Mouse (Mus musculus) midbrain, embryonic 16.5 days (tissue): Measurements from ENCODE around the gene Prrt1. TPM values are rescaled to one million over a fixed set of nuclear protein-coding genes. Genes with fewer than 3 reads are reported as not detected.

Experiments used
- ATAC-seq: fragments of 200-750 bp; cut with Nextera tagmentation; 2 replicates; pipeline ENCODE4 v1.8.0; 2017; ENCODE audit warnings: moderate TSS enrichment
- H3K27ac ChIP-seq: fragments of 300-500 bp; sonication (generic); 2 replicates; pipeline ENCODE4 v1.5.1; 2014; ENCODE audit warnings: mild to moderate bottlenecking, low read length, mixed read lengths
- H3K27me3 ChIP-seq: fragments of 300-500 bp; sonication (generic); 2 replicates; pipeline ENCODE4 v1.6.1; 2014; ENCODE audit warnings: low read depth, low read length, mixed read lengths; ENCODE audit not compliant: control insufficient read depth, insufficient read depth
- H3K36me3 ChIP-seq: fragments of 300-500 bp; sonication (generic); 2 replicates; pipeline ENCODE4 v1.6.1; 2014; ENCODE audit warnings: mild to moderate bottlenecking, low read length, moderate library complexity, mixed read lengths; ENCODE audit not compliant: control insufficient read depth, insufficient read depth
- H3K4me1 ChIP-seq: fragments of 300-500 bp; sonication (generic); 2 replicates; pipeline ENCODE4 v1.6.1; 2014; ENCODE audit warnings: mild to moderate bottlenecking, low read length, mixed read lengths; ENCODE audit not compliant: control insufficient read depth, insufficient read depth
- H3K4me2 ChIP-seq: fragments of 300-500 bp; sonication (generic); 2 replicates; pipeline ENCODE4 v1.6.1; 2014; ENCODE audit warnings: mild to moderate bottlenecking, low read length, mixed read lengths
- H3K4me3 ChIP-seq: fragments of 300-500 bp; sonication (generic); 2 replicates; pipeline ENCODE4 v1.5.1; 2014; ENCODE audit warnings: low read depth, mild to moderate bottlenecking, low read length, moderate library complexity, mixed read lengths
- H3K9ac ChIP-seq: fragments of 300-500 bp; sonication (generic); 2 replicates; pipeline ENCODE4 v1.6.1; 2014; ENCODE audit warnings: low read depth, low read length, mixed read lengths
- H3K9me3 ChIP-seq: fragments of 300-500 bp; sonication (generic); replicated peaks from 2 replicates; pipeline ENCODE4 v1.6.1; 2014; ENCODE audit warnings: mild to moderate bottlenecking, low read length, mixed read lengths; ENCODE audit not compliant: control insufficient read depth, poor library complexity, severe bottlenecking
- WGBS: fragments of 180-500 bp; shearing (Covaris S2); extraction: QIAGEN DNeasy Blood & Tissue Kit; methylation state at CpG from one replicate; pipeline ENCODE4 v1.1.7; 2014; 5-methylcytosine and 5-hydroxymethylcytosine counted together
- polyA plus RNA-seq: library from polyadenylated mRNA; unstranded; fragments of >200 nt; fragmentation: Nextera tagmentation; extraction: Ambion mirVana; gene quantifications from 2 replicates; pipeline ENCODE4 v1.2.1, GENCODE M21; 2015

The Prrt1 gene
- polyA plus RNA-seq, 1 experiment from 2014 or later: 11.5 TPM

DNA sequence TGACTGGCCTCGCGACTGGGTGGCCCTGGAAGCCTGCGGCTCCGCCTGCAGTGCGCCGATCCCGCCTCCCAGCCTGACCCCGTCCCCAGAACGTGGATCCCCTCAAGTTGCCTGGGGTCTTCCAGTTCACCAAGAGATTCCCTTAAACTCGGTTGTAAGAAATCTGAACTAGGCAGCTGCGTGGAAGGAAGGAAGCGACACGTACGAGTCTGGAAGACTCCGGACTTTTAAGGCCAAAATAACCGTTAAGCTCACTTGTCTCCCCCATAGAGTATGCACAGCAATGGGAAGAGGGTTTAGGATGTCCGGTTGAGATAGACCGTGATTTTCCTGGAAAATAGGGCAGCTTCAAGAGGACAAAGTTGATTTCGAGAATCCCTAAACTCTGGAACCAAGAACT is 41.5 kb upstream of the Prrt1 start:
- Histone ChIP-seq H3K4me2 (peak overlapping the region; percentile 85), H3K4me1 (peaks cover 32% of the 10 kb centered on the region), H3K27me3 (no peaks in the 10 kb centered on the region), H3K9me3 (no peaks in the 10 kb centered on the region), H3K9ac (peak overlapping the region; percentile 90), H3K4me3 (peak overlapping the region; percentile 71), H3K27ac (peak overlapping the region; percentile 100), H3K36me3 (no peaks in the 10 kb centered on the region)
- no peak for ATAC-seq
- 3% methylated on average over 19 of the region's 19 CpGs for WGBS

DNA sequence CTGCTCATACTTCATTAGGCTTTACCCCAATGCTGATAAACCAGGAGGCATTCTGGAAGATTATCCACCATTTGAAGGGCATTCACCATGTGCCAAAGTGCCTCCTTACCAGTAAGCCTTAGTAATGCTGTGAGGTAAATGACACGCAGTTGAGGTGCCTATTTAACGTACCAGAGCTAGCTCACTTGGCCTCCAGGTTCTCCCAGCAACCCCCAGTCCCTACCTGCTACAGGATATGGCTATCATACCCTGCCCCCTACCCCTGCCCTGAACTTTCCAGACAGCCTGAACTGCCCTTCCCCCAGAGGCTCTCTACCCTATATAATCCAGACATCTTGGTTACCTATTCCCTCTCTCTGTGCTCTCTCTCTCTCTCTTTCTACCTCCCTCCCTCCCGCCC is 40.6 kb upstream of the Prrt1 start:
- ATAC-seq: no peak
- WGBS: 67% methylated on average over 3 of the region's 3 CpGs
- no peak overlapping the region for H3K4me3 ChIP-seq
- H3K36me3 ChIP-seq: no peaks in the 10 kb centered on the region
- no peak overlapping the region for H3K4me2 ChIP-seq
- H3K27me3 ChIP-seq: no peaks in the 10 kb centered on the region
- no peak overlapping the region for H3K27ac ChIP-seq
- H3K9ac ChIP-seq: no peak overlapping the region
- peaks cover 38% of the 10 kb centered on the region for H3K4me1 ChIP-seq
- no peaks in the 10 kb centered on the region for H3K9me3 ChIP-seq

DNA sequence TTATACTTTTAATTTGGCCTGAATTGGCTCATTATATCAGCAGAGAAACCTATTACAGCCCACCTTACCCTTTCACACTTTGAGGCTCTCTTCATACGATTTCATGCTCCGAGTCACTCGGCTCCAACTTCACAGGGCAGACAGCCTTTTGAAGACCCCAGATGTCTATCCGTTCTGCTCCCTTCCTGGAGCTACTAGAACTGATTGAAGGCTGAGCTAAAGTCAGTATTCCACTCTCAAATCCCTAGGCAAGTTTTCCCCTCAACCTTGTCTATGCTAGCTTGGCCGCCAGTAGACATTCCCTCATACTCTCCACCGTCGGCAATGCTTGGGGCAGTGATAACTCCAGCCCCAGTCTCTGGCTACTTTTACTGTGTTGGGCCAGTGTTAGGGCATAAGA is 40.1 kb upstream of the Prrt1 start:
- H3K9me3 ChIP-seq: no peaks in the 10 kb centered on the region
- ATAC-seq: no peak
- peaks cover 42% of the 10 kb centered on the region for H3K4me1 ChIP-seq
- H3K27ac ChIP-seq: no peak overlapping the region
- H3K27me3 ChIP-seq: no peaks in the 10 kb centered on the region
- no peak overlapping the region for H3K4me3 ChIP-seq
- H3K4me2 ChIP-seq: no peak overlapping the region
- no peaks in the 10 kb centered on the region for H3K36me3 ChIP-seq
- H3K9ac ChIP-seq: no peak overlapping the region
- WGBS: 52% methylated on average over 7 of the region's 7 CpGs

DNA sequence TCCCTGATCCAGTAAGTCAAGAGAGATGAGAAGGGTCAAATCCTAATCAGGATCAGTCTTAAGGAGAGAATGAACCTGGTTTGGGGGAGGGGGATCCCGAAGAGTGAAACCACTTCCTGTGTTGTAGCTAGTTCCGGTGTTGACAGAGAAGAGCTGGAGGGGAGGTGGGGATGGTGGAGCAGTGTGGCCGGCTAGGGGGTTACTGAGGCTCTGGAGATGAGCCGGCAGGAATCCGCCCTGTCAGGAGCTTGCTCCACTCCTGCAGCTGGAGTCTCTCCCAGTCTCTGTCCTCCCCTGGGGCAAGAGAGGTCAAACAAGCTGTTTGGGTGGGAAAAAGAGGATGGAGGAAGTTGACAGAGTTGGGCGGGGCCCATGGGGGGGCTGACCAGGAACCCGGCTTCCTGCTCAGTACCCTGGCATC is 39.6 kb upstream of the Prrt1 start, which contains the start of gene Gpsm3:
Gpsm3 (plus strand) TSS at position 126 of the 421 bp plus-strand sequence.
- WGBS: 31% methylated on average over 7 of the region's 7 CpGs
- Histone ChIP-seq H3K4me3 (no peak within 1 kb of the TSS), H3K4me2 (peak within 1 kb of the TSS; percentile 80; the same call in 1 of the 2 replicates), H3K36me3 (0 out of 2 replicates have a peak, but pooled peaks cover 2% of the 10 kb centered on the region), H3K9me3 (no peaks in the 10 kb centered on the region), H3K27me3 (no peaks in the 10 kb centered on the region), H3K9ac (no peak within 1 kb of the TSS), H3K27ac (no peak within 1 kb of the TSS; the same call in 1 of the 2 replicates), H3K4me1 (peaks cover 47% of the 10 kb centered on the region)
- no peak for ATAC-seq

DNA sequence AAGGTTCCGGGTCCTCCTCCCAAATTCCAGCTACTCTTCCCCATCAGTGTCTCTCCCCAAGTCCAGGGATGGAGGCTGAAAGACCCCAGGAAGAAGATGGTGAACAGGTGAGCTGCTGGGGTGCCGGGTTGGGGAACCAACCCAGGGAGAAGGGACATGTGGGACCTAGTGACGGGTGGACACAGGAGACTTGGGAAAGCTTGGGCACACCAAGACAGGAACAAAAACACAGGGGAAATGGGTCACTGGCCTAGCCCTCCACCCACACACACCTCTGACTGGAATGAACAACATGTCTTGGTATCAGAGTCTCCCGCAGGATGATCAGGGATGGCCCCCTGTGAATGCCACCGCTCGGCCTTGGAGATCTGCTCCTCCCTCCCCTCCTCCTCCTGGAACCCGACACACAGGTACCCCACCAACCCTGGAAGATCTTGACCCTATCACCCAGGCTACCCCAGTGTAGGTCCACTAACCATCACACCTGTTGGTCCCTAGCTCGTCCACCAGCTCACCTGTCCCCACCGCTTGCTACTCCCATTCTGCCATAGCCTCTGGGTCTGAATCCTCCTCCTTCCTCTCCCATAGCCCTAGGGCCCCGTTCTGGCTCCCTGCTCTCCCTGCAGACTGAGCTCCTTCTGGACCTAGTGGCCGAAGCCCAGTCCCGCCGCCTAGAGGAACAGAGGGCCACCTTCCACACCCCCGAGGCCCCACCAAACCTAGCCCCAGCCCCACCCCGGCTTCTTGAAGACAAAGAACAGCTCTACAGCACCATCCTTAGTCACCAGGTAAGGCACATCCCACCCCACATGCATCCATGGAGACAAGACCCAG is 39.0 kb upstream of the Prrt1 start:
- no peak overlapping the region; the same call in 1 of the 2 replicates for H3K9ac ChIP-seq
- H3K4me1 ChIP-seq: peaks cover 49% of the 10 kb centered on the region
- no peaks in the 10 kb centered on the region for H3K27me3 ChIP-seq
- peak overlapping the region; percentile 97 for H3K27ac ChIP-seq
- peak overlapping the region; percentile 80 for H3K4me2 ChIP-seq
- ATAC-seq: no peak
- H3K9me3 ChIP-seq: no peaks in the 10 kb centered on the region
- 68% methylated on average over 15 of the region's 15 CpGs for WGBS
- H3K4me3 ChIP-seq: no peak overlapping the region
- H3K36me3 ChIP-seq: peaks cover 7% of the 10 kb centered on the region; the same call in 1 of the 2 replicates

DNA sequence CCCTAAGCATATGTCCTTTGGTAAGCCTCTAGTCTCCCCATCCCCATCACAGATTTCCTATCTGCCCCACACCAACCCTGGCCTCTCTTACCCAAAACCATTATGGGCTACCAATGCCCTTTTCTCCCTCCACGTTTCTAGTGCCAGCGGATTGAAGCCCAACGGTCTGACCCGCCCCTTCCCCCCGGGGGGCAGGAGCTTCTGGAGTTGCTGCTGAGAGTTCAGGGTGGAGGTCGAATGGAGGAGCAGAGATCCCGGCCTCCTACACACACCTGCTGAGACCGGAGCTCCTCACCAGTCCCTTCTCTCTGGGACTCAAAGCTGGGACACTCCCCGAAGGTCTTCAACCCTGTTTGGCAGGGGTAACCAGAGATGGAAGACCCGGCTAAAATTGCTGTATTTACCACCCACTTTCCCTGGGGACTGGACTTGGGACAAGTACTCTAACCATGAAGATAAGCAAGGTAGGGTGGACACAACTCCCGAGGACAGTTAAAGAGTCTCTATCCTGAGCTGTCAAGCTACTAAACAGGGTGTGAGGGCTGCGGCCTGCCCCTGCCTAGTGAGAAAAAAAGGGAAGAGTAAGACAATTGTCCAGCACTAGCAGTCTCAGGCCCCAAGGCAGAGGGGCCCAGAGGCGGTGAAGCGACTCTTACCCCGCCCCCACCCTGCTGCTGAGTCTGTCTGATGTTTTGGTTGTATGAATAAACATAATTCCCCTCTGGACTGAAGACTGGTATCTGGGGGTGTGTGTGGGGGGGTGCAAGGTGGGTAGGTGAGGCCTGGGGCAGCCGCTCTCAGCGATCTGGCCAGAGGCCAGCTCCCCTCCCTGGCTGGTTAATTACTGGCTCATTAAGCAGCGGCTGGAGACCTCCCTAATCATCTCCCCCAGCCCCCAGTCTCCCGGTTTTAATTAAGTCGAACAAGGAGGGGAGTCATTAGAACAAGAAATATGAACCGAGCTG is 38.0 kb upstream of the Prrt1 start, which contains the start of gene Pbx2:
Pbx2 (plus strand) TSS at position 238 of the 965 bp plus-strand sequence.
- Histone ChIP-seq H3K4me3 (peak within 1 kb of the TSS; percentile 69), H3K9ac (peak within 1 kb of the TSS; percentile 94), H3K27ac (peak within 1 kb of the TSS; percentile 97), H3K4me2 (peak within 1 kb of the TSS; percentile 80), H3K36me3 (peaks cover 15% of the 10 kb centered on the region), H3K9me3 (no peaks in the 10 kb centered on the region), H3K27me3 (no peaks in the 10 kb centered on the region), H3K4me1 (peaks cover 40% of the 10 kb centered on the region)
- WGBS: 2% methylated on average over 21 of the region's 21 CpGs
- ATAC-seq: no peak; the same call in 1 of the 2 replicates

- under 1% methylated on average over 19 of the region's 35 CpGs for WGBS
- ATAC-seq: peak; percentile 19
- H3K9ac ChIP-seq: peak overlapping the region; percentile 94
- H3K4me3 ChIP-seq: peak overlapping the region; percentile 69
- peak overlapping the region; percentile 80 for H3K4me2 ChIP-seq
- H3K27me3 ChIP-seq: no peaks in the 10 kb centered on the region
- H3K4me1 ChIP-seq: peaks cover 40% of the 10 kb centered on the region
- peak overlapping the region; percentile 97 for H3K27ac ChIP-seq
- H3K36me3 ChIP-seq: peaks cover 15% of the 10 kb centered on the region
- no peaks in the 10 kb centered on the region for H3K9me3 ChIP-seq
Observed at GRCm38 (mm10) chr17:34591994-34592375, 37.3 kb upstream of the Prrt1 start.

- H3K4me3 ChIP-seq: peak overlapping the region; percentile 69
- H3K4me1 ChIP-seq: peaks cover 40% of the 10 kb centered on the region
Observed at GRCm38 (mm10) chr17:34592581-34593549, 36.5 kb upstream of the Prrt1 start.

More at GRCm38 (mm10) chr17:34592581-34593549, 36.5 kb upstream of the Prrt1 start:
- H3K27ac ChIP-seq: peak overlapping the region; percentile 97
- peaks cover 15% of the 10 kb centered on the region for H3K36me3 ChIP-seq
- WGBS: 2% methylated on average over 31 of the region's 32 CpGs
- H3K4me2 ChIP-seq: peak overlapping the region; percentile 80
- H3K9ac ChIP-seq: peak overlapping the region; percentile 94
- peak; percentile 16; the same call in 1 of the 2 replicates for ATAC-seq
- no peaks in the 10 kb centered on the region for H3K9me3 ChIP-seq
- no peaks in the 10 kb centered on the region for H3K27me3 ChIP-seq
